Mouse (Mus musculus): Measurements from ENCODE around the gene Gal. TPM values are rescaled to one million over a fixed set of nuclear protein-coding genes. Genes with fewer than 3 reads are reported as not detected.

Gene Gal
- total and polyA plus RNA-seq, 2 experiments from 2014 or later = 2.1 to 21.9 TPM

DNA sequence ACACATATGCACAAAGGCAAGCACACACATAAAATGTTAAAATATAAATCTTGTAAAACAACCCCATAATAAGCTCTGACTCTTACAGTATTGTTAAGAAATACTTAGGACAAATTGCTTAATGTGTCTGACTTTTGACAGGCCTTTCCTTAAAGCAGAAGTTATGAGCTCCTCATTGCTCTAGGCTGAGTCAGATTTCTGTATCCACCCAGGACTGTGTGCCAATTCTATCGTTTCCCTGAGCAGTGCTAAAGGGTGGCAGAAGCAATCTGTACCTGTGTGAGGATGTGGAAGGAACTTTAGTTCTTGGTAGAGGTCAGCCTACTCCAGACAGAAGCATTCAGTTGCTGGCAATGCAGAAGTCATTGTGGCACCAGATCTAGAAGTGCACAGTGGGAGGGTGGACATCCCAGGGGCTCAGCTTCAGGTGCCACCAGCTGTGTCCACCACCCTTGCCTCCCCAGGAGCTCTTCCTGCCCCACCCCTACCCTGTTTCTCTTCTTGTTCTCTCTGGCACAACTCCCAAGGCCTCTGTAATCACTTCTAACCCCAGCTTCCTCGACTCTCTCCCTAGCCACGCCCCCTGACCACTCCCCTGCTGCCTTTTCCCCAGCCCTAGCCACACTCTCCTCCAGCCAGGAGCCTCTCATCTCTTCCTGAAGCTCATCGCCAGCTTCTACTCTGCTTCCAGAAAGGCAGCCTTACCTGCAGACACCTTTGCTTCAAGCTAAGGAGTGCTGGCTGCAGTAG, 37.2 kb downstream of the Gal start:
- Histone ChIP-seq H3K4me1 (ENCODE audit: insufficient read depth) (no peaks in the 10 kb centered on the region), H3K36me3 (ENCODE audit: insufficient read depth) (no peaks in the 10 kb centered on the region), H3K4me2 (ENCODE audit: low read depth) (no peak overlapping the region), H3K27ac (ENCODE audit: low read depth, low read length) (no peak overlapping the region), H3K27me3 (ENCODE audit: insufficient read depth, low read length) (no peaks in the 10 kb centered on the region), H3K4me3 (ENCODE audit: low read depth, low read length) (no peak overlapping the region), H3K9ac (no peak overlapping the region), H3K9me3 (ENCODE audit: low read length) (no peaks in the 10 kb centered on the region)
- no peak for TF ChIP-seq CTCF (IDR thresholded peaks at IDR 0.05; ENCODE audit: low read depth)
- 30% methylated on average over 4 of the region's 4 CpGs for WGBS
- DNase-seq = no peak
- ATAC-seq = no peak

DNA sequence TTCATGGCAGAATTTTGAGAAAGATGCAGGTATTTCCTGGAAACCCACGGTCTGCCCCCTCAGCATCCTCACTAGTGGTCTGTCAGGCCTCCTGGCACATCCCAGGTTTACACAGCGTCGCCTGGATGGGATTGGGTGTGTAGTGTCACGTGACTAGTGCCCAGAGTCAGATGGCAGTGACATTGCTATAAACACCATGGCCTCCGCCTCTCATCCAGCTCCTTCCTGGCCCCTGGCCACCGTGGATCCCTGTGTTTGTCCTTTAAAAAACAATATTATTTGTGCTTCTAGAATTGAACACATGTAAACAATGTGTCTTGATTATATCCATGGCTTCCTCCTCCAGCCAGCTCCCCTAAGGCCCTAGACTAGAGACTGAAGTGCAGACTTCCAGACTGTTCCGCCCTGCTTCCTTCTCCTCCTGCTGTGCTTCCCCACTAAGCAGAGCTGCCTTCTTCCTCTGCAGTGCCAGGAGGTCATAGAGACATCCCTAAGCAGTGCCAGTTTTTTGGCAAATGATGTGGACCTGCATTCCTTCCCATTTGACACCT, 38.3 kb downstream of the Gal start:
- no peak for DNase-seq
- 75% methylated on average over 7 of the region's 7 CpGs for WGBS

GRCm38 (mm10) chr19:3374028-3374427, 40.3 kb downstream of the Gal start:
- 57% methylated on average over 2 of the region's 2 CpGs for WGBS
- TF ChIP-seq CTCF (IDR thresholded peaks at IDR 0.05; ENCODE audit: low read depth) = peak; percentile 23; the same call in 1 of the 2 replicates
- Histone ChIP-seq H3K4me1 (ENCODE audit: insufficient read depth) (no peaks in the 10 kb centered on the region), H3K4me3 (ENCODE audit: low read depth, low read length) (no peak overlapping the region), H3K4me2 (ENCODE audit: low read depth) (no peak overlapping the region), H3K27ac (ENCODE audit: low read depth, low read length) (no peak overlapping the region), H3K36me3 (ENCODE audit: insufficient read depth) (no peaks in the 10 kb centered on the region), H3K9me3 (ENCODE audit: low read length) (no peaks in the 10 kb centered on the region), H3K9ac (no peak overlapping the region), H3K27me3 (ENCODE audit: insufficient read depth, low read length) (no peaks in the 10 kb centered on the region)
- no peak for DNase-seq
- no peak for ATAC-seq

More for the DNA sequence above, 38.3 kb downstream of the Gal start:
- Histone ChIP-seq H3K27ac (ENCODE audit: low read depth, low read length) (no peak overlapping the region), H3K9ac (no peak overlapping the region), H3K4me2 (ENCODE audit: low read depth) (no peak overlapping the region), H3K27me3 (ENCODE audit: insufficient read depth, low read length) (no peaks in the 10 kb centered on the region), H3K36me3 (ENCODE audit: insufficient read depth) (no peaks in the 10 kb centered on the region), H3K4me1 (ENCODE audit: insufficient read depth) (no peaks in the 10 kb centered on the region), H3K9me3 (ENCODE audit: low read length) (no peaks in the 10 kb centered on the region), H3K4me3 (ENCODE audit: low read depth, low read length) (no peak overlapping the region)
- no peak for TF ChIP-seq CTCF (IDR thresholded peaks at IDR 0.05; ENCODE audit: low read depth)
- ATAC-seq = no peak

GRCm38 (mm10) chr19:3373380-3373779, 41.0 kb downstream of the Gal start:
- Histone ChIP-seq H3K9ac (no peak overlapping the region), H3K27me3 (ENCODE audit: insufficient read depth, low read length) (no peaks in the 10 kb centered on the region), H3K36me3 (ENCODE audit: insufficient read depth) (no peaks in the 10 kb centered on the region), H3K4me1 (ENCODE audit: insufficient read depth) (no peaks in the 10 kb centered on the region), H3K27ac (ENCODE audit: low read depth, low read length) (no peak overlapping the region), H3K9me3 (ENCODE audit: low read length) (no peaks in the 10 kb centered on the region), H3K4me3 (ENCODE audit: low read depth, low read length) (no peak overlapping the region), H3K4me2 (ENCODE audit: low read depth) (no peak overlapping the region)
- 75% methylated on average over 12 of the region's 12 CpGs for WGBS
- DNase-seq (no peak), ATAC-seq (no peak)
- no peak for TF ChIP-seq CTCF (IDR thresholded peaks at IDR 0.05; ENCODE audit: low read depth)

DNA sequence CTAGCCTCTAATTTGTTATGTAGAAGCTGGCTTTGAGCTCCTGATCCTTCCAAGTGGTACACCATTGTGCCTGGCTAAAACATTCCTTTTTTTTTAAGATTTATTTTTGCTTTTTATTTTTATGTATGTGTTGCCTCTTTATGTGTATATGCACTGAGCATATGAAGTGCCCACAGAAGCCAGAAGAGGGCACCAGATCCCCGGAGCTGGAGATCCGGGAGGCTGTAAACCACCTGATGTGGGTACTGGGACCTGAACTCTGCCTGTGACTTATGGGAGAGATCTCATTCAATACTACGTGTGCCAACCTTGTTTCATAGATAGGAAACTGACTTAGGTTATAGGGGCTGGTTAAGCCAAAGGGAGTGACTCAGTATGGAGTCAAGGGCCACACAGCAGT, 46.1 kb downstream of the Gal start:
- 92% methylated on average over 3 of the region's 3 CpGs for WGBS
- DNase-seq (no peak), ATAC-seq (no peak)
- Histone ChIP-seq H3K9ac (no peak overlapping the region), H3K4me2 (ENCODE audit: low read depth) (no peak overlapping the region), H3K27me3 (ENCODE audit: insufficient read depth, low read length) (no peaks in the 10 kb centered on the region), H3K9me3 (ENCODE audit: low read length) (no peaks in the 10 kb centered on the region), H3K4me1 (ENCODE audit: insufficient read depth) (no peaks in the 10 kb centered on the region), H3K27ac (ENCODE audit: low read depth, low read length) (no peak overlapping the region), H3K36me3 (ENCODE audit: insufficient read depth) (no peaks in the 10 kb centered on the region), H3K4me3 (ENCODE audit: low read depth, low read length) (no peak overlapping the region)
- TF ChIP-seq CTCF (IDR thresholded peaks at IDR 0.05; ENCODE audit: low read depth) = no peak

- H3K27ac ChIP-seq (ENCODE audit: low read depth, low read length) = no peak overlapping the region
- WGBS = 100% methylated on average over 3 of the region's 3 CpGs
These were observed 49.3 kb downstream of the Gal start for GRCm38 (mm10) chr19:3365089-3365488.

GRCm38 (mm10) chr19:3363510-3363909, 50.8 kb downstream of the Gal start:
- 92% methylated on average over 4 of the region's 4 CpGs for WGBS
- Histone ChIP-seq H3K4me1 (ENCODE audit: insufficient read depth) (no peaks in the 10 kb centered on the region), H3K9me3 (ENCODE audit: low read length) (no peaks in the 10 kb centered on the region), H3K36me3 (ENCODE audit: insufficient read depth) (no peaks in the 10 kb centered on the region), H3K27me3 (ENCODE audit: insufficient read depth, low read length) (no peaks in the 10 kb centered on the region), H3K4me3 (ENCODE audit: low read depth, low read length) (no peak overlapping the region), H3K4me2 (ENCODE audit: low read depth) (no peak overlapping the region), H3K27ac (ENCODE audit: low read depth, low read length) (no peak overlapping the region), H3K9ac (no peak overlapping the region)
- no peak for ATAC-seq
- no peak for DNase-seq
- TF ChIP-seq CTCF (IDR thresholded peaks at IDR 0.05; ENCODE audit: low read depth) = no peak

More at GRCm38 (mm10) chr19:3365089-3365488, 49.3 kb downstream of the Gal start:
- no peaks in the 10 kb centered on the region for H3K36me3 ChIP-seq (ENCODE audit: insufficient read depth)
- H3K4me2 ChIP-seq (ENCODE audit: low read depth) = no peak overlapping the region
- no peak overlapping the region for H3K4me3 ChIP-seq (ENCODE audit: low read depth, low read length)
- H3K27me3 ChIP-seq (ENCODE audit: insufficient read depth, low read length) = no peaks in the 10 kb centered on the region
- DNase-seq = no peak
- ATAC-seq = no peak
- H3K4me1 ChIP-seq (ENCODE audit: insufficient read depth) = no peaks in the 10 kb centered on the region
- H3K9me3 ChIP-seq (ENCODE audit: low read length) = no peaks in the 10 kb centered on the region
- no peak for TF ChIP-seq CTCF (IDR thresholded peaks at IDR 0.05; ENCODE audit: low read depth)
- no peak overlapping the region for H3K9ac ChIP-seq

Other genes starting within 250 kb of the Gal start
- 61.7 and 79.1 TPM in 2 replicates for gene Mrpl21, start 131.6 kb downstream of the Gal start, total RNA-seq (2014; rRNA removed)
- gene Mrpl21, start 131.6 kb downstream of the Gal start, polyA plus RNA-seq (2015; fragmentation: Nextera tagmentation; extraction: Ambion mirVana) = 92.3 and 96.8 TPM in 2 replicates
- gene Ighmbp2, start 131.5 kb downstream of the Gal start, total RNA-seq (2014; rRNA removed) = 10.1 and 10.5 TPM in 2 replicates
- 8.8 and 10.4 TPM in 2 replicates for gene Ighmbp2, start 131.5 kb downstream of the Gal start, polyA plus RNA-seq (2015; fragmentation: Nextera tagmentation; extraction: Ambion mirVana)
- gene Cpt1a, start 92.2 kb downstream of the Gal start, total RNA-seq (2014; rRNA removed) = 13.7 and 17.2 TPM in 2 replicates
- 13.1 and 17.0 TPM in 2 replicates for gene Cpt1a, start 92.2 kb downstream of the Gal start, polyA plus RNA-seq (2015; fragmentation: Nextera tagmentation; extraction: Ambion mirVana)
- 0.71 and 1.0 TPM in 2 replicates for gene Tesmin, start 25.7 kb downstream of the Gal start, total RNA-seq (2014; rRNA removed)
- 0.82 and 1.5 TPM in 2 replicates for gene Tesmin, start 25.7 kb downstream of the Gal start, polyA plus RNA-seq (2015; fragmentation: Nextera tagmentation; extraction: Ambion mirVana)
- gene Ppp6r3, start 161.2 kb upstream of the Gal start, total RNA-seq (2014; rRNA removed) = 103 and 110 TPM in 2 replicates
- 18.1 and 28.6 TPM in 2 replicates for gene Ppp6r3, start 161.2 kb upstream of the Gal start, polyA plus RNA-seq (2015; fragmentation: Nextera tagmentation; extraction: Ambion mirVana)

All from forebrain, postnatal 0 days (tissue).